In the genomic region with DNA sequence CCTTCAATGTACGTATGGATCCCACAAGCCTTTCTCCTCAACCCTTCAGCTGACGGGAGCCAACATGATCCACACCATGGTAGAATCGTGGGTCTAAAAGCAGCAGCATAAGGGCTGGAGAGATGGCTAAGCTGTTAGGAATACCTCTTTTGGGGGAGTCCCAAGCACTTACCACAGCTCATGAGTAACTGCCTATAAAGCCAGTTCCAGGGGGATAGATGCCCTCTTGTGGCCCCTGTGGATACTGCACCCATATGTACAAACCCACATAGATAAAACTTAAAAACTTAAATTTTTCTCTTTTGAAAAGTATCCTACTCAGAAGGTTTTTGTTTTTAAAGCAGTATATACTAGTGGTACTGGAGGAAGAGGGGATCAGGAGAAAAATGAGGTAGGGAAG, we compare ENCODE assay signal across 7 mouse cellular contexts.
DNase-seq lines count a peak whose midpoint lies in the region; ATAC-seq and TF ChIP-seq lines count a peak whose summit lies in the region.

No protein-coding gene starts in this region.

- no peaks in the 10 kb centered on the region for H3K9me3 ChIP-seq in ES-E14 (ENCODE audit: control insufficient read depth, insufficient read depth, low read depth, low read length)

- H3K9ac ChIP-seq in ES-E14 (ENCODE audit: insufficient read depth, low read depth, low read length, poor library complexity, severe bottlenecking), result no peak overlapping the region

- H3K36me3 ChIP-seq in ES-E14 (ENCODE audit: control insufficient read depth, insufficient read depth, low read length, poor library complexity, severe bottlenecking), result no peaks in the 10 kb centered on the region

- peak; percentile 86 for TF ChIP-seq CTCF in layer of hippocampus, adult 2 months (conservative IDR thresholded peaks at IDR 0.05)

- intact Hi-C loops in left cerebral cortex, postnatal 25 days (cut with DNase I), result loop anchor here (1.0 to 5.0 kb wide), 3 partner anchors 92 to 376 kb away; no protein-coding TSS in a partner anchor

- ATAC-seq in erythroid progenitor cell, adult 5-6 weeks (replicated peaks; ENCODE audit: low FRiP score, poor library complexity, severe bottlenecking), result 0 out of 2 replicates have a peak, but pooled peaks have one; percentile 59

- no peak overlapping the region for H3K27ac ChIP-seq in layer of hippocampus, adult 2 months
- H3K27ac ChIP-seq in ES-E14 (ENCODE audit: insufficient read depth, low read depth, low read length, poor library complexity, severe bottlenecking), result no peak overlapping the region

- no peaks in the 10 kb centered on the region for H3K4me1 ChIP-seq in ES-E14 (ENCODE audit: control insufficient read depth in 2 of 2, insufficient read depth in 2 of 2, low read length in 2 of 2, poor library complexity in 1 of 2)

- in situ Hi-C loops in ES-E14 (cut with MboI; ENCODE audit: low sequenced_read_pairs in 2 of 2, unreplicated experiment in 2 of 2), result loop anchor here (10.0 to 25.0 kb wide), 3 partner anchors 197 to 303 kb away; no protein-coding TSS in a partner anchor

- no peak overlapping the region for H3K4me3 ChIP-seq in layer of hippocampus, adult 2 months
- H3K4me3 ChIP-seq in ES-E14 (ENCODE audit: insufficient read depth in 1 of 2, low read depth in 1 of 2, low read length in 2 of 2, poor library complexity in 1 of 2, severe bottlenecking in 1 of 2), result no peak overlapping the region

- peak; percentile 29 to 72 for DNase-seq in layer of hippocampus, adult 2 months (ENCODE audit: low spot score in 2 of 2)
- DNase-seq in layer of hippocampus, adult 9-10 months (ENCODE audit: low spot score), result no peak
- peak; percentile 39 for DNase-seq in ES-E14 (ENCODE audit: low read depth, low spot score)
- DNase-seq in adrenal gland, postnatal 25 days, result peak; percentile 52
- DNase-seq in left cerebral cortex, postnatal 25 days (ENCODE audit: low spot score in 2 of 2), result peak; percentile 50 to 64
- DNase-seq in retina, adult 2 months (ENCODE audit: low read depth, low spot score), result peak; percentile 34

TF ChIP-seq in ES-E14, 5 proteins besides CTCF, POLR2A, EP300 and RAD21:
- TF ChIP-seq MAFK (IDR thresholded peaks at IDR 0.05; ENCODE audit: insufficient read depth, low read depth, low read length), result no peak
- no peak for TF ChIP-seq CHD2 (IDR thresholded peaks at IDR 0.05; ENCODE audit: low read depth, low read length)
- no peak for TF ChIP-seq HCFC1 (IDR thresholded peaks at IDR 0.05; ENCODE audit: borderline replicate concordance, insufficient read depth, low read length)
- no peak for TF ChIP-seq ZC3H11A (IDR thresholded peaks at IDR 0.05; ENCODE audit: borderline replicate concordance, low read depth, low read length)
- TF ChIP-seq ZNF384 (IDR thresholded peaks at IDR 0.05; ENCODE audit: low read depth, low read length), result no peak
